Mouse (Mus musculus): ENCODE data around the gene Cyp3a57.
"Not testable (repeated sequence)": the region's sequence is repeated elsewhere in the genome, so short reads cannot be mapped to it uniquely, and the experiment has no call there.

DNA sequence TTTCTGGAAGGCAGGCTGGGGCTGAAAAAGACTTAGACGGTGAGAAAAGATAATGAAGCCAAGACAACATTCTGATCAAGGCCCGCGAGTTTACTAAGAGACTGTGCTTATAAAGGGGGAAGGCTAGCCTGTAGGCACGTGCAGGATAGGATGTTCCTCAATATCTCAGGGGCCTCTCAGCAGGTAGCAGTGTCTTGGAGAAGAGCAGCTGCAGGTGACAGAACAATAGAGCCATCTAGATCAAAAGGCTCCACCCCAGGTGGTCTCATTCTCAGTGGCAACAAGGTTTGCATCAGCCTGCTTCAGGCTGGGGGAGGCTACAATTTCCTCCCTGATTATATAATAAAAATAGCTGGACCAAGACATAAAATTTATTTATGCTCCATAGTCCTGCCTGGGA is 43.3 kb upstream of the Cyp3a57 start:
- TF ChIP-seq EP300, CTCF (IDR thresholded peaks at IDR 0.05; ENCODE audit: low read depth): not testable (repeated sequence)

Data from heart, postnatal 0 days (tissue).